Mouse (Mus musculus) spleen, postnatal 4 days (tissue): ENCODE measurements around the gene Cd163l1.

Experiments
- DNase-seq, 2 experiments: peaks; one replicate each; pipeline ENCODE4 v3.0.0; 2022; ENCODE audit warnings: low spot score in 2 of 2

Cd163l1 gene

DNA sequence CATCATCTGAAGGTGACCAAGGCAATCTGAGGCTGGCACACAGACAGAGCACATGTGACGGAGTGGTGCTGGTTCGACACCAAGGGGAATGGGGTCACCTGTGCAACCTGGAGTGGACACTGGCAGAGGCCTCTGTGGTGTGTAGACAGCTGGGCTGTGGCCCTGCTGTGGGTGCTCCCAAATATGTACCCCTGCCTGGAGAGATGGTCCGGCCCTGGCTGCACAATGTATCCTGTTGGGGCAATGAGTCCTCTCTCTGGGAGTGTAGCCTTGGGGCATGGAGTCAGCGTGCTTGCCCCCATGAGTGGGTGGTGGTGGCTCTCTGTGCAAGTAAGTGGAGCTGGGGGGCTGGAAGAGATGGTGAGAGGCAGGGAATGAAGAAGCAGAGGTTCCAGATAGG, 2.3 kb downstream of the Cd163l1 start:
- DNase-seq = peak in 1 of 2 experiments; percentile 52

DNA sequence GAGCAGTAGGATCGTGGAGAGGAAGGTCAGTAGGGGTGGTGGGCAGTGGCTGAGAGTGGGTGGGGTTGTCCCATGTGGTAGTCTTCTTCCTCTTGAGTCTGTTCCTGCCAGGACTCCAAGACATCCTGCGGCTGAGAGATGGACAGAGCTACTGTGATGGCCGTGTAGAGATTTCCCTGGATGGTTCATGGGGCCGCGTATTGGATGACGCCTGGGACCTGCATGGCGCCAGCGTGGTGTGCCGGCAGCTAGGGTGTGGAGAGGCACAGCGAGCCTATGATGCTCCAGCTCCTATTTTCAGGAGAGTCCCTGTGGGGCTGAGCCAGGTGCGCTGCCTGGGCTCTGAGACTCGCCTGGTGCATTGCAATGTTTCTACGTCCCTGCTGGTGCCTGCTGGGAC, 6.1 kb downstream of the Cd163l1 start:
- DNase-seq = peak; percentile 11 to 60

DNA sequence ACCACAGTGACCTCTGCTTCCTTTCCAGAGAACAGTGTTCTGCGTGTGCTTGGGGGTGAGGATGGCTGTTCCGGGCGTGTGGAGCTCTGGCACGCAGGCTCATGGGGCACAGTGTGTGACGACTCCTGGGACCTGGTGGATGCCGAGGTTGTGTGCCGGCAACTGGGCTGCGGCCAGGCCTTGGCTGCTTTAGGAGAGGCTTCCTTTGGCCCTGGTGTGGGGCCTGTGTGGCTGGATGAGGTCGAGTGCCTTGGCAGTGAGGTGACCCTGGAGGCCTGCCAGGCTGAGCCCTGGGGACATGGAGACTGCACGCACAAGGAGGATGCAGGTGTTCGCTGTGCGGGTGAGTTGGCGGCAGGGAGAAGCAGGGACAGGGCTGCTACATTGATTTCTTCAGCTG, 10.4 kb downstream of the Cd163l1 start:
- DNase-seq = peak; percentile 11 to 51

DNA sequence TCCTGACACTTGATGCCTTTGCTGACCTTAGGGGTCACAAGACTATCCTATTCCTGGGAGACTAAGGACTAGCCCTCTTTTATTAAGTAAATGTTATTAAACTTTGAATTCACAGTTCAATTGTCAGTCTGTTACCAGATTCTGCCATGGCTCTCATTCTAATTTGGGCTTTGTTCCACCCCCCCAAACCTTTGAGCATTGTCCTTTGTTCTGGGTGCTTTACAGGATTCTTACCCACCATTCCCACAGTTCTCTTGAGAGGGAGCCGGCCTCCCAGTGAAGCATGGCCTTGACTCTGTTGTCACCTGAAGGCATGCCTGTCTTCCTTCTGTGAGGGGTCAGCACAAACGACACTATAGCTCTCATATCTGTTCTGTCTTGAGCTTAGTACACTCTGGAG, 13.0 kb downstream of the Cd163l1 start:
- DNase-seq = peak; percentile 2 to 21

DNA sequence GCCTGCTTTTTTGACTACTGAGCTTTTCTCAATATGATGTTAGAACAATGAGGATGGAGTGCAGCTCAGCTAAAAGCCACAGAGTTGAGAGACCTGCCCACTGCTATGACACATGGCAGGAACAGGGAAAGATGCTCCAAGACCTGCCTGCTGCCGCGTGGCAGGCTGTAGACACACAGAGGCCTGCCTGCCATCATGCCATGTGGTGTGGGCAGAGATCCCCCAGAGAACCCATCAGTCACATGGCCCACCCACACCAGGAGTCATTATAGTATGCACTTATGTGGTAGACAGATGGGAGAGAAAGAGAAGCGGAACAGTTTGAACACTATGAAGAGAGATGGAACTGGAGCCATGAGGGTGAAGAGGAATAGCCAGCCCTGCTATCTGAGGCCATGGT, 15.6 kb downstream of the Cd163l1 start:
- DNase-seq = no peak

DNA sequence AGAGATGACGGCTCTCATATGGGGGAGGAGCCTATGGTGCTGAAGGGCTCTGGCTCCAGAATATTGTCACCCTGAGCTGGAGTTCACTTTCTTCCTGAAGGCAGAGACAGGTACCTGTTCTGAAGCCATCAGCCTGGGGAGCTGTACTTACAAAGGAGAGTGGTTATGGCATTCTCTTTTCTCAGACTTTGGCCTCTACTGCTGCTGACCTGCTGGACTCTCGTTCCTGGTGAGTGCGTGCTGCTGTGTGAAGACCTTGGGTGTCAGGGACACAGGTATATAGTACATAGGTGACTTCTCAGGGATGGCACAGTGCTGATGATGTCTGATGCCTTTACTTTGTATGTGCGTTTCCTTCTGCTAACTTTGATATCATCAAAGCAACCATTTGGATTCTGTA, 29.1 kb downstream of the Cd163l1 start, which contains the start of gene 5830411N06Rik:
Gene 5830411N06Rik, plus strand, starts transcription at position 69 of the 400 bp plus-strand sequence.
- peak in 1 of 2 experiments; percentile 49 for DNase-seq

DNA sequence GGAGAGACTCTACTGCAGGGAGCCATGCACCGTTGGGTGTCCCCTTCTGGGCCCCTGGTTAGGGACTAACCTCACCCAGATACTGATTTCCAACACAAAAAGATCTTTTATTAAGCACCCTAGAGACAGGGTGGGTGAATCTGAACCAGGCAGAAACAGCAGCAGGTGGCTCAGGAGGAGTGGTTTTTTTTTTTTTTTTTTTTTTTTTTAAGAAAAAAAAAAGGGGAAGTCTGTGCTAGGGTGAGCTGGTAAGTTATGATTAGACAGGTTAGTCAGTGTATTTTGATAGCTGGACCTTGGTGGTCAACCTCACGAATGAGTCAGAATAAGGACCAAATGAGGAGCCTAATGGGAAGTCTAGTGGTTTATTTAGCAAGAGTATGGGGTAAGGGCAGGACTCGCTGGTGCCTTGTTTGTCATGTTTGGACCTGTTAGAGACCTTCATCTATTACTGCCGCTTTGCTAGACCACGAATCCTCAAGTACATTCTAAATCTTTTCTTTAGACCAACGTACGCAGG, 35.8 kb downstream of the Cd163l1 start:
- DNase-seq = peak in 1 of 2 experiments; percentile 38
